Mouse (Mus musculus) liver, postnatal 0 days (tissue): ENCODE results near the gene Trnau1ap. TPM values are rescaled to one million over a fixed set of nuclear protein-coding genes. Genes with fewer than 3 reads are reported as not detected.

Source experiments
- ATAC-seq: fragments of 200-750 bp; cut with Nextera tagmentation; 2 replicates; pipeline ENCODE4 v1.8.0; 2017; ENCODE audit warnings: mild to moderate bottlenecking, moderate library complexity
- DNase-seq: peaks from one replicate; pipeline ENCODE4 v3.0.0-alpha.2; 2016
- H3K27ac ChIP-seq: fragments of 300-500 bp; sonication (generic); 2 replicates; pipeline ENCODE4 v1.5.1; 2014; ENCODE audit warnings: antibody characterized with exemption, moderate library complexity, mild to moderate bottlenecking, low read depth
- H3K27me3 ChIP-seq: fragments of 300-500 bp; sonication (generic); 2 replicates; pipeline ENCODE4 v1.6.1; 2014; ENCODE audit warnings: low read length, control low read depth, mixed read lengths; ENCODE audit not compliant: insufficient read depth
- H3K36me3 ChIP-seq: fragments of 300-500 bp; sonication (generic); replicated peaks from 2 replicates; pipeline ENCODE4 v1.6.1; 2014; ENCODE audit warnings: mild to moderate bottlenecking, control low read depth, low read length, moderate library complexity, mixed read lengths; ENCODE audit not compliant: insufficient read depth
- H3K4me1 ChIP-seq: fragments of 300-500 bp; sonication (generic); 2 replicates; pipeline ENCODE4 v1.6.1; 2014; ENCODE audit warnings: antibody characterized with exemption, mild to moderate bottlenecking, control low read depth; ENCODE audit not compliant: insufficient read depth
- H3K4me2 ChIP-seq: fragments of 300-500 bp; sonication (generic); 2 replicates; pipeline ENCODE4 v1.6.1; 2014; ENCODE audit warnings: low read depth, mild to moderate bottlenecking, low read length, moderate library complexity, mixed read lengths
- H3K4me3 ChIP-seq: fragments of 300-500 bp; sonication (generic); 2 replicates; pipeline ENCODE4 v1.5.1; 2014; ENCODE audit warnings: low read depth, low read length
- H3K9ac ChIP-seq: fragments of 300-500 bp; sonication (generic); replicated peaks from 2 replicates; pipeline ENCODE4 v1.6.1; 2014; ENCODE audit warnings: mild to moderate bottlenecking, moderate library complexity
- H3K9me3 ChIP-seq: fragments of 300-500 bp; sonication (generic); 2 replicates; pipeline ENCODE4 v1.6.1; 2016; ENCODE audit warnings: mild to moderate bottlenecking, control low read depth, low read length, mixed read lengths
- CTCF ChIP-seq: sonication (generic); IDR thresholded peaks from 2 replicates; pipeline ENCODE4 v1.5.1; 2016; ENCODE audit warnings: antibody characterized with exemption, low read depth
- EP300 ChIP-seq: IDR thresholded peaks from 2 replicates; pipeline ENCODE4 v1.6.1; 2016; ENCODE audit warnings: antibody characterized with exemption, low read depth, mild to moderate bottlenecking
- WGBS: fragments of 180-500 bp; shearing (Covaris S2); extraction: QIAGEN DNeasy Blood & Tissue Kit; methylation state at CpG from one replicate; pipeline ENCODE4 v1.1.7; 2014; ENCODE audit not compliant: insufficient replicate concordance; 5-methylcytosine and 5-hydroxymethylcytosine counted together
- polyA plus RNA-seq: library from polyadenylated mRNA; unstranded; fragments of >200 nt; fragmentation: Nextera tagmentation; extraction: Ambion mirVana; gene quantifications from 2 replicates; pipeline ENCODE4 v1.2.1, GENCODE M21; 2015

The Trnau1ap gene
- polyA plus RNA-seq, 1 experiment from 2014 or later: 30.4 TPM

DNA sequence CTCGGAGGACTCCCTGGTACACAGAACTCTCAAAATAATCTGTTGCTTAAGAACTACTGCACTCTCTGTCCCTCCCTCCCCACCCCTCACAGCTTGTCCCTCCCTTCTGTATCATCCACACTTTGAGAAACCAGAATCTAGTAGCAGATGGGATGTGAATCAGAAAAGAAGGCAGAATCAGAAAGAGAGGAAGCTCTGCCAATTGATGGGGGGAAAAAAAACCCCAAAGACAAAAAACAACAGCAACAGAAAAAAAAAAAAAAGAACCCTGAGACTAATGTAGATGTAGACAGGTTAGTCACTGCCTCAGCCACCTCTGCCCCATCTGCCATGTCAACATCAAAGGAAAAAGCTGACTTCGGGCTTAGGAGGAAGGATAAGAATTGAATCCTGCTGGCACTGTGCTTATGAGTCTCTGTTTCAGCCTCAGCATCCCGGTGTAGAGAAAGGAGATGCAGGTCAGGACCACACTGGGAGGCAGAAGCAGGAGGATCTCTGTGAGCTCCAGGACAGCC, 62.4 kb downstream of the Trnau1ap start:
- Histone ChIP-seq H3K9me3 (no peaks in the 10 kb centered on the region), H3K9ac (no peak overlapping the region), H3K27me3 (no peaks in the 10 kb centered on the region), H3K4me2 (no peak overlapping the region), H3K27ac (no peak overlapping the region), H3K4me1 (peaks cover 10% of the 10 kb centered on the region), H3K4me3 (no peak overlapping the region), H3K36me3 (no peaks in the 10 kb centered on the region)
- 73% methylated on average over 3 of the region's 3 CpGs for WGBS
- ATAC-seq (no peak), DNase-seq (no peak)
- no peak for TF ChIP-seq EP300
- TF ChIP-seq CTCF: no peak

DNA sequence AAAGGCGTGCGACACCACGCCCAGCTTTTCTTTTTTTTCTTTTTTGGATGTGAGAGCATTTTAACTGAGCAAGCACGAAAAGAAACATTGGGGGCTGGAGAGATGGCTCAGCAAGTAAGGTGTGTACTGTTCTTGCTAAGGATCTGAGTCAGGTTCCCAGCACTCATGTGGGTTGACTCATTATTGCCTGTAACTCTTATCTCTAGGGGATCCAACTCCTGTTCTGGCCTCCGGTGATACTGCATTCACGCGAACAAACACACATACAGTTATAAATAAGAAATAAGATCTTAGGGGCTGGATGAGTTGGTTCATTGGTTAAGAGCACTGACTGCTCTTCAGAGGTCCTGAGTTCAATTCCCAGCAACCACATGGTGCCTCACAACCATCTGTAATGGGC, 66.0 kb downstream of the Trnau1ap start:
- peaks cover 15% of the 10 kb centered on the region for H3K4me1 ChIP-seq
- H3K27me3 ChIP-seq: no peaks in the 10 kb centered on the region
- DNase-seq (no peak), ATAC-seq (no peak)
- no peak overlapping the region for H3K9ac ChIP-seq
- 73% methylated on average over 7 of the region's 7 CpGs for WGBS
- TF ChIP-seq EP300 (no peak), CTCF (no peak)
- no peak overlapping the region for H3K27ac ChIP-seq
- H3K4me2 ChIP-seq: no peak overlapping the region
- H3K36me3 ChIP-seq: no peaks in the 10 kb centered on the region
- no peaks in the 10 kb centered on the region for H3K9me3 ChIP-seq
- no peak overlapping the region for H3K4me3 ChIP-seq

DNA sequence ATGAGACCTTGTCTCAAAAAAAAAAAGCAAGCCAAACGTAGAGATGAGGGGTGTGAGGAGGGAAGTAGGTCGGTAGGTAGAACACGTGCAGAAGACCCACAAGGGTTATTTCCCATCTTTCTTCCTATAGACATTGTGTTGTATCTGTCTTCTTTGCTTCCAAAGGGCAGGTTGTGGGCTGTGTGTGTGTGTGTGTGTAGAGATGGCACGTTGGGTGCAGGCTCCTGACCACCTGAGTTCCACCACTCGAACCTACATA, 67.1 kb downstream of the Trnau1ap start:
- Histone ChIP-seq H3K4me2 (peak overlapping the region; percentile 90), H3K27me3 (no peaks in the 10 kb centered on the region), H3K27ac (peak overlapping the region; percentile 94; the same call in 1 of the 2 replicates), H3K9ac (peak overlapping the region; percentile 87; the same call in 1 of the 2 replicates), H3K36me3 (no peaks in the 10 kb centered on the region; the same call in 1 of the 2 replicates), H3K4me1 (peaks cover 18% of the 10 kb centered on the region), H3K4me3 (no peak overlapping the region), H3K9me3 (no peaks in the 10 kb centered on the region)
- 44% methylated on average over 5 of the region's 5 CpGs for WGBS
- DNase-seq (no peak), ATAC-seq (no peak)
- TF ChIP-seq CTCF (no peak), EP300 (no peak)

Other genes starting within 250 kb of the Trnau1ap start
- gene Oprd1, start 185.1 kb downstream of the Trnau1ap start, polyA plus RNA-seq: not detected in 2 replicates
- gene Ythdf2, start 117.2 kb downstream of the Trnau1ap start, polyA plus RNA-seq: 26.9 and 27.6 TPM in 2 replicates
- 6.9 and 8.9 TPM in 2 replicates for gene Gmeb1, start 67.9 kb downstream of the Trnau1ap start, polyA plus RNA-seq
- 27.8 and 28.2 TPM in 2 replicates for gene Taf12, start 55.2 kb downstream of the Trnau1ap start, polyA plus RNA-seq
- 0.30 and 0.73 TPM in 2 replicates for gene Rab42, start 26.2 kb downstream of the Trnau1ap start, polyA plus RNA-seq
- gene Rcc1, start 24.1 kb upstream of the Trnau1ap start, polyA plus RNA-seq: 21.3 and 25.6 TPM in 2 replicates
- gene Phactr4, start 93.0 kb upstream of the Trnau1ap start, polyA plus RNA-seq: 6.2 and 7.7 TPM in 2 replicates
- 8.0 and 10.1 TPM in 2 replicates for gene Med18, start 134.4 kb upstream of the Trnau1ap start, polyA plus RNA-seq
- gene Sesn2, start 181.0 kb upstream of the Trnau1ap start, polyA plus RNA-seq: 7.3 and 8.7 TPM in 2 replicates
- 935 and 945 TPM in 2 replicates for gene Atpif1, start 204.1 kb upstream of the Trnau1ap start, polyA plus RNA-seq
- gene Dnajc8, start 206.0 kb upstream of the Trnau1ap start, polyA plus RNA-seq: 70.7 and 71.5 TPM in 2 replicates
- 1.0 and 1.3 TPM in 2 replicates for gene Ptafr, start 234.5 kb upstream of the Trnau1ap start, polyA plus RNA-seq